ENCODE assay signal across 8 mouse cellular contexts in the genomic region with DNA sequence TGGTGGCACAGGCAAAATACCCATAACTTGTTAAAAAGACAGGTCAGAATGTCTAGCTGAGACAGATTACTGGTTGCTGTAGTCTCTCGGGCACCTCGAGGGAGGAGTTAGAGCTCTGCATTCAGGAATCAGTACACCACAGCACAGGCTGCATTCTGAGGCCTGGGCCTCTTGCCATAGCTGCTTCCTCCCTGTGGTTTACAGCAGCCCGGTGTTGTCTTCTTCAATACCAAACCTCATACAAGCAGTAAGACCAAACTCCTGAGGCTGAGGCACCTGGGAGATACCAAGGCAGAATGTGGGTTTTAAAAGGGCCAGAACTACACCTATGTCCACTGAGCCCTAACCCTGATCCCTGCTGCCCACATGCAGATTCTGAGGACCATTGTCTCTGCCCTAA. TPM values are rescaled to one million over a fixed set of nuclear protein-coding genes. Genes with fewer than 3 reads are reported as not detected.
DNase-seq lines count a peak whose midpoint lies in the region; ATAC-seq lines count a peak whose summit lies in the region.
"Had no signal": no experiment of that assay in that cellular context is flagged by ENCODE, and none has a peak within 500 bp of the region (broad histone marks: within the 10 kb centered on the region; RNA-seq: fewer than 3 reads in every experiment).

No protein-coding gene starts in this region.

- H3K27me3 ChIP-seq in embryonic facial prominence, embryonic 14.5 days (replicated peaks; ENCODE audit: control insufficient read depth, insufficient read depth, low read length), result no peaks in the 10 kb centered on the region
- H3K27me3 ChIP-seq: heart, embryonic 13.5 days had no signal

- peak overlapping the region; percentile 30; the same call in 1 of the 2 replicates for H3K9ac ChIP-seq in embryonic facial prominence, embryonic 14.5 days (ENCODE audit: low read depth, low read length)

- DNase-seq in kidney, adult 9 months, result peak; percentile 23
- DNase-seq in kidney, adult 8-10 months, result no peak
- DNase-seq in NIH3T3 (ENCODE audit: low read depth), result peak; percentile 75
- peak; percentile 78 for DNase-seq in embryonic facial prominence, embryonic 14.5 days (ENCODE audit: low spot score)
- DNase-seq in kidney, postnatal 10 days, result no peak
- DNase-seq in spleen, postnatal 36 days (ENCODE audit: low spot score in 2 of 2), result no peak

- H3K36me3 ChIP-seq in embryonic facial prominence, embryonic 14.5 days (ENCODE audit: control insufficient read depth, insufficient read depth, low read length), result peaks cover 46% of the 10 kb centered on the region

- H3K9me3 ChIP-seq in embryonic facial prominence, embryonic 14.5 days (ENCODE audit: control insufficient read depth, low read length), result no peaks in the 10 kb centered on the region
- H3K9me3 ChIP-seq: heart, embryonic 13.5 days had no signal

- peak overlapping the region; percentile 95 for H3K27ac ChIP-seq in embryonic facial prominence, embryonic 14.5 days (replicated peaks; ENCODE audit: low read depth, low read length)

- 25% methylated on average over 3 of the region's 3 CpGs for WGBS in embryonic facial prominence, embryonic 14.5 days

- no peak for ATAC-seq in embryonic facial prominence, embryonic 14.5 days (ENCODE audit: low read depth)
- ATAC-seq in megakaryocyte-erythroid progenitor cell, adult 5-6 weeks (replicated peaks; ENCODE audit: low FRiP score, low TSS enrichment, poor library complexity, severe bottlenecking), result peak; percentile 43

- H3K4me1 ChIP-seq in embryonic facial prominence, embryonic 14.5 days (ENCODE audit: control insufficient read depth, insufficient read depth, low read length), result peaks cover 30% of the 10 kb centered on the region

- H3K4me2 ChIP-seq in embryonic facial prominence, embryonic 14.5 days (ENCODE audit: low read depth, low read length), result peak overlapping the region; percentile 86

- H3K4me3 ChIP-seq in embryonic facial prominence, embryonic 14.5 days (ENCODE audit: low read depth, low read length), result no peak overlapping the region

RNA-seq across cellular contexts. Expression of a gene that starts 1.7 kb away (rescaled TPM):
- 20.1 and 20.6 TPM in 2 replicates for polyA plus RNA-seq in embryonic facial prominence, embryonic 14.5 days (2014; fragmentation: Nextera tagmentation; extraction: Ambion mirVana)
- total RNA-seq in megakaryocyte-erythroid progenitor cell, adult 5-6 weeks (2014; fragmentation: Nextera tagmentation), result not detected in 2 replicates
- not detected in 2 replicates for total RNA-seq in megakaryocyte-erythroid progenitor cell, adult 5-6 weeks (2017)

RNA-seq across cellular contexts. Expression of a gene that starts 20.0 kb away (rescaled TPM):
- 35.7 and 41.1 TPM in 2 replicates for polyA plus RNA-seq in embryonic facial prominence, embryonic 14.5 days (2014; fragmentation: Nextera tagmentation; extraction: Ambion mirVana)
- total RNA-seq in megakaryocyte-erythroid progenitor cell, adult 5-6 weeks (2014; fragmentation: Nextera tagmentation), result not detected in 2 replicates
- not detected in 2 replicates for total RNA-seq in megakaryocyte-erythroid progenitor cell, adult 5-6 weeks (2017)

RNA-seq across cellular contexts. Expression of a gene that starts 34.9 kb away (rescaled TPM):
- polyA plus RNA-seq in embryonic facial prominence, embryonic 14.5 days (2014; fragmentation: Nextera tagmentation; extraction: Ambion mirVana), result 3.7 and 5.1 TPM in 2 replicates
- not detected in 2 replicates for total RNA-seq in megakaryocyte-erythroid progenitor cell, adult 5-6 weeks (2014; fragmentation: Nextera tagmentation)
- total RNA-seq in megakaryocyte-erythroid progenitor cell, adult 5-6 weeks (2017), result not detected in 2 replicates

RNA-seq across cellular contexts. Expression of a gene that starts 38.5 kb away (rescaled TPM):
- 61.7 and 66.7 TPM in 2 replicates for polyA plus RNA-seq in embryonic facial prominence, embryonic 14.5 days (2014; fragmentation: Nextera tagmentation; extraction: Ambion mirVana)
- 161 and 173 TPM in 2 replicates for total RNA-seq in megakaryocyte-erythroid progenitor cell, adult 5-6 weeks (2014; fragmentation: Nextera tagmentation)
- 132 and 146 TPM in 2 replicates for total RNA-seq in megakaryocyte-erythroid progenitor cell, adult 5-6 weeks (2017)

RNA-seq across cellular contexts. Expression of a gene that starts 47.3 kb away (rescaled TPM):
- polyA plus RNA-seq in embryonic facial prominence, embryonic 14.5 days (2014; fragmentation: Nextera tagmentation; extraction: Ambion mirVana), result 149 and 159 TPM in 2 replicates
- total RNA-seq in megakaryocyte-erythroid progenitor cell, adult 5-6 weeks (2014; fragmentation: Nextera tagmentation), result 57.8 and 77.0 TPM in 2 replicates
- 47.8 and 54.4 TPM in 2 replicates for total RNA-seq in megakaryocyte-erythroid progenitor cell, adult 5-6 weeks (2017)

Comparison
In these comparisons a context has a peak if more than half of its experiments do, and no peak if none do; other contexts are left out.
1. DNase-seq: peak in kidney, adult 9 months (single experiment), NIH3T3 (single experiment) and embryonic facial prominence, embryonic 14.5 days (single experiment); none in kidney, adult 8-10 months (0 of 2), kidney, postnatal 10 days (single experiment) and spleen, postnatal 36 days (0 of 2).